Mouse (Mus musculus) hindbrain, postnatal 0 days (tissue): ENCODE results near the gene Fam227b. TPM values are rescaled to one million over a fixed set of nuclear protein-coding genes. Genes with fewer than 3 reads are reported as not detected.
A peak's percentile ranks its signal among the peaks of the same experiment; 100 is the strongest.

ENCODE experiments used
- ATAC-seq: fragments of 200-750 bp; cut with Nextera tagmentation; 2 replicates; pipeline ENCODE4 v1.8.0; 2017; ENCODE audit warnings: mild to moderate bottlenecking, moderate TSS enrichment, moderate library complexity
- DNase-seq: peaks from one replicate; pipeline ENCODE4 v3.0.0-alpha.2; 2015; ENCODE audit warnings: low spot score
- H3K27ac ChIP-seq: fragments of 300-500 bp; sonication (generic); 2 replicates; pipeline ENCODE4 v1.5.1; 2014; ENCODE audit warnings: mild to moderate bottlenecking
- H3K27me3 ChIP-seq: fragments of 300-500 bp; sonication (generic); 2 replicates; pipeline ENCODE4 v1.6.1; 2014; ENCODE audit warnings: low read length, mixed read lengths; ENCODE audit not compliant: insufficient read depth
- H3K36me3 ChIP-seq: fragments of 300-500 bp; sonication (generic); 2 replicates; pipeline ENCODE4 v1.6.1; 2014; ENCODE audit warnings: low read length, mixed read lengths; ENCODE audit not compliant: insufficient read depth
- H3K4me1 ChIP-seq: fragments of 300-500 bp; sonication (generic); 2 replicates; pipeline ENCODE4 v1.6.1; 2014; ENCODE audit warnings: antibody characterized with exemption, low read length, mixed read lengths; ENCODE audit not compliant: insufficient read depth
- H3K4me2 ChIP-seq: fragments of 300-500 bp; sonication (generic); 2 replicates; pipeline ENCODE4 v1.6.1; 2014; ENCODE audit warnings: low read depth, mild to moderate bottlenecking, low read length, moderate library complexity, mixed read lengths
- H3K4me3 ChIP-seq: fragments of 300-500 bp; sonication (generic); 2 replicates; pipeline ENCODE4 v1.5.1; 2014; ENCODE audit warnings: low read length
- H3K9ac ChIP-seq: fragments of 300-500 bp; sonication (generic); replicated peaks from 2 replicates; pipeline ENCODE4 v1.6.1; 2014; ENCODE audit warnings: mild to moderate bottlenecking, low read length, moderate library complexity, mixed read lengths
- H3K9me3 ChIP-seq: fragments of 300-500 bp; sonication (generic); 2 replicates; pipeline ENCODE4 v1.6.1; 2016; ENCODE audit warnings: low read length, mixed read lengths
- CTCF ChIP-seq: IDR thresholded peaks from 2 replicates; pipeline ENCODE4 v1.5.1; 2016; ENCODE audit warnings: antibody characterized with exemption, control low read depth, low read depth
- WGBS: fragments of 180-500 bp; shearing (Covaris S2); extraction: QIAGEN DNeasy Blood & Tissue Kit; methylation state at CpG from one replicate; pipeline ENCODE4 v1.1.7; 2014; 5-methylcytosine and 5-hydroxymethylcytosine counted together
- polyA plus RNA-seq: library from polyadenylated mRNA; unstranded; fragments of >200 nt; fragmentation: Nextera tagmentation; extraction: Ambion mirVana; gene quantifications from 2 replicates; pipeline ENCODE4 v1.2.1, GENCODE M21; 2015
- total RNA-seq: library from RNA; depleted of rRNA; stranded (reverse); fragments of >200 nt; gene quantifications from 2 replicates; pipeline ENCODE4 v1.2.3, GENCODE M21; 2014; rRNA removed

The Fam227b gene
- total and polyA plus RNA-seq, 2 experiments from 2014 or later: 0.16 to 0.20 TPM

DNA sequence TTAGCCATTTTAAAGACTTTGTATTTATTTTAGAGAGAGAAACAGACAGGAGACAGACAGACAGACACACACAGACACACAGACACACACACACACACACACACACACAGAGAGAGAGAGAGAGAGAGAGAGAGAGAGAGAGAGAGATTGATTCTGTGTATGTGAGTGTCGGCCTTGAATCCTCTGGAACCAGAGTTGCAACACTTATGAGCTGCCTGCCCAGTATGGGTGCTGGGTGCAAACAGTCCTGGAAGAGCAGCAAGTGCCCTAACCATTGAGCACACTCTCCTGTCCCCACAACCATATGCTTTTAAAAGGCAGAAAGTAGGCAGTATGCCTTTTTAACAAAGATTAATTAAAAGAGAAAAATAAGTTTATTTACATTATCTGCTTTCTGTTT is 183.0 kb downstream of the Fam227b start:
- no peaks in the 10 kb centered on the region for H3K36me3 ChIP-seq
- no peak for TF ChIP-seq CTCF
- ATAC-seq (no peak), DNase-seq (no peak)
- H3K27me3 ChIP-seq: no peaks in the 10 kb centered on the region
- WGBS: 100% methylated on average over 1 of the region's 1 CpGs
- no peak overlapping the region for H3K4me3 ChIP-seq
- H3K4me1 ChIP-seq: no peaks in the 10 kb centered on the region
- no peaks in the 10 kb centered on the region for H3K9me3 ChIP-seq
- no peak overlapping the region for H3K9ac ChIP-seq
- H3K4me2 ChIP-seq: no peak overlapping the region
- H3K27ac ChIP-seq: no peak overlapping the region

DNA sequence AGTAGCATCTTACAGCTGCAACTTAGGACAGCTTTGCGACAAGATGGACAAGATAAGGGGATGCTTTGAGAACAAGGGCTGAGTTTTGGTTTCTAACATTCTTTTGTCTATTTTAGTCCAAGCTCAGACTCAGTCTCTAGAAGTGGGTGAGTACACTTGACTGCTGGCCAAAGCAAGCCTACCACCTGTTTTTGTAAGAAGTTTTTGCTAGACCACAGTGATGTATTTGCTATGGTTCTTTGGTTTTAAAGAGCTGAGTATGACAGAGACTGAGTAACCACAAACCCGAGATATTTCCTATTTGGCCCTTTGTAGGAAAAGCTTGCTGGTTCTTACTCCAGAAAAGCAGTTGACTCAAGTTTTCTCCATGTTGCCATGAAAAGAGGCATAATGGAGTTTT is 203.6 kb downstream of the Fam227b start:
- TF ChIP-seq CTCF: no peak
- no peak for DNase-seq
- H3K4me3 ChIP-seq: no peak overlapping the region
- H3K4me2 ChIP-seq: no peak overlapping the region
- ATAC-seq: no peak
- H3K27ac ChIP-seq: no peak overlapping the region
- no peaks in the 10 kb centered on the region for H3K9me3 ChIP-seq
- no peaks in the 10 kb centered on the region for H3K4me1 ChIP-seq
- 98% methylated on average over 2 of the region's 2 CpGs for WGBS
- no peaks in the 10 kb centered on the region for H3K36me3 ChIP-seq
- no peaks in the 10 kb centered on the region for H3K27me3 ChIP-seq
- no peak overlapping the region for H3K9ac ChIP-seq

DNA sequence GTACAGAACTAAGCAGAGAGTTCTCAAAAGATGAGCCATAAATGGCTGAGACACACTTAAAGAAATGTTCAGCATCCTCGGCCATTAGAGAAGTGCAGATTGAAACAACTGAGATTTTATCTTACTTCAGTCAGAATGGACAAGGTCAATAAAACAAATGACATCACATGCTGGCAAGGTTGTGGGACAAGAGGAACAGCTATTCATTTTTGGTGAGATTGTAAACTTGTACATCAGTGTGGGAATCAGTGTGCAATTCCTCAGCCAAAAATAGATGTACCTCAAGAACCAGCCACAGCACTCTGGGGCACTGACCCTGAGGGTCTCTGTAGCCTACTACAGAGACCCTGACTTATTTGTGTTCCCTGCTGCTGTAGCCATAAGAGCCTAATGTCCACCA is 208.5 kb downstream of the Fam227b start:
- no peak overlapping the region for H3K9ac ChIP-seq
- H3K9me3 ChIP-seq: no peaks in the 10 kb centered on the region
- DNase-seq (no peak), ATAC-seq (no peak)
- H3K27me3 ChIP-seq: no peaks in the 10 kb centered on the region
- no peaks in the 10 kb centered on the region for H3K4me1 ChIP-seq
- WGBS: 90% methylated on average over 1 of the region's 1 CpGs
- H3K27ac ChIP-seq: no peak overlapping the region
- H3K4me2 ChIP-seq: no peak overlapping the region
- no peak for TF ChIP-seq CTCF
- H3K36me3 ChIP-seq: no peaks in the 10 kb centered on the region
- no peak overlapping the region for H3K4me3 ChIP-seq

DNA sequence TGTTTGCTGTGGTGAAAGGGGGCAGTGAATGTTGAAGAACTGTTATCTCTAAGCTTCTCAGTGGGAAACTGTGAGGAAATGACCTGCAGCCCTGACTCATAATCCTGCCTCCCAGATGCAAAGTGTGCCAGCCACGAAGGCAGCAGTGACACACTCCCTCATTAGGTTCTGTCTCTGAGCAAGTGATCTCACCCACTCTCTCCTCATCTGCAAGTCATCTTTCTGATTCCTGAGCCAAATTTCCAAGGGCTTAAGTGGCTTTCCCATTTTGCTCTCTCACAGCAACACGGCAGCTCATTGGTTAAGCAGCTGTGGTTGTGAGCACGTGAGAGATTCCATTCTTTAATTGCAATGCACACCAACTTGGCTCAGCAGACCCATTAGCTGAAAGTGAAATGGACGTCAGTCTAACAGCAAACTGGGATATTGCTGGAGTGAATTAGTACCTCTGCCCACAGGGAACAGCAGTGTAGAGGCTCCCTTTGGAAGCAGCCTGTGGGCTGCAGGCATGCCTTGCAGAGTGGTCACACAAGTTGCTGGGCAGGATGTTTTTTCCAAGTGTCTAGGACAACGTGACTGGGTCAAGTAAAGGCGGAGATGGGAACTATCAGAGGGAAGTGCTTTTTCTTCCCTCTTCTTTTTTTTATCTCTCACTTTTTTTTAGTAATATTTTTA is 210.6 kb downstream of the Fam227b start:
- Histone ChIP-seq H3K4me1 (no peaks in the 10 kb centered on the region), H3K4me2 (no peak overlapping the region), H3K27me3 (no peaks in the 10 kb centered on the region), H3K4me3 (no peak overlapping the region), H3K36me3 (no peaks in the 10 kb centered on the region), H3K27ac (no peak overlapping the region), H3K9me3 (no peaks in the 10 kb centered on the region), H3K9ac (no peak overlapping the region)
- 72% methylated on average over 6 of the region's 6 CpGs for WGBS
- TF ChIP-seq CTCF: no peak
- ATAC-seq: no peak
- no peak for DNase-seq

DNA sequence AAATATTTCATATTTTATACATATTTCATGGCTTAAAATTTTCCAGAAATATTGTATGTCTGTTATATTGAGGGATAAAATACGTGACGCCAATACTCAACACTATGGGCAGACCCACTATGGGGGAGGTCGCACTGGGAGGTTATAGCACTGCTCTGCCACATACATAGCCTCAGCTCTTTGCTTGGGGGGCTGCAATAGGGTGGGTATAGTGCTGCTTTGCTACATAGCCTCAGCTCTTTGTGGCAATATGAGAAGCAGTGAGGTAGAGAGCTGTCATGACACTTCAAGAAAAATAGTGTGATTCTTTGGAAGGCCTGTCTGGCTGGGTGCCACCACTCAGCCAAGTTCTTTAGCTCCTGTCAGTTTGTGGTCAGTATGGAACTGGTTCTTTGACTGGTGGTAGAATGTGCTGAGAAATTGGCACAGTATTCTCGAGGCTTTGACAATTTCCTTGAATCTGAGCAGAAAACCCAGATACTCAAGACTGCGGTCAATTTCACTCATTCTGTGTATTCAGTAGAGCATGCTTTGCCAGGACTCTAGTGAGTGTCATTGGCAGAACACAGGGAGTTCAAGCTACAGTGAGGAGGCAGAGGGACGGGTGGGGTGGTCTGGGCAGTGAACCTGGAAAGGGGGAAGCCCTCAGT is 212.7 kb downstream of the Fam227b start:
- TF ChIP-seq CTCF: no peak

DNA sequence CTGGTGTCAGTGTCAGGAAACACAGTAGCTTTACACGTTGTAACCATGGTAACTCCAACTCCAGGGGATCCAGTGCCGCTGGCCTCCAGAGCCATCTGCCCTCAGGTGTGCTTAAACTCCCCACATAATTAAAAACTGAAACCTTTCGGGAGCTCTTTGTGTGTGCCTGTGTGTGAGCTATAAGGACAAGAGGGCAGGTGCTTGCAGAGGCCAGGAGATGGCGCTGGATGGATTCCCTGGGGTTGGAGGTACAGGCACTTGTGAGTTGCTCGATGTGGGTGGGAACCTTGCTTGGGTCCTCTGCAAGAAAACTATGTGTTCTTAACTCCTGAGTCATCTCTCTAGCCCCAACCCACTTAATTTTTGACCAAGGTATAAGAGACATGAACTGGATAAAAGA is 215.4 kb downstream of the Fam227b start:
- WGBS: 49% methylated on average over 5 of the region's 5 CpGs
- H3K27me3 ChIP-seq: no peaks in the 10 kb centered on the region
- H3K9ac ChIP-seq: no peak overlapping the region
- DNase-seq (no peak), ATAC-seq (no peak)
- H3K4me1 ChIP-seq: no peaks in the 10 kb centered on the region
- no peaks in the 10 kb centered on the region for H3K36me3 ChIP-seq
- TF ChIP-seq CTCF: no peak
- no peak overlapping the region for H3K27ac ChIP-seq
- H3K4me2 ChIP-seq: no peak overlapping the region
- H3K9me3 ChIP-seq: no peaks in the 10 kb centered on the region
- no peak overlapping the region for H3K4me3 ChIP-seq

More for the DNA sequence above, 212.7 kb downstream of the Fam227b start:
- Histone ChIP-seq H3K27ac (no peak overlapping the region), H3K4me1 (no peaks in the 10 kb centered on the region), H3K4me2 (no peak overlapping the region), H3K9me3 (no peaks in the 10 kb centered on the region), H3K4me3 (no peak overlapping the region), H3K36me3 (no peaks in the 10 kb centered on the region), H3K9ac (no peak overlapping the region), H3K27me3 (no peaks in the 10 kb centered on the region)
- ATAC-seq (peak; percentile 58), DNase-seq (peak; percentile 10)
- WGBS: 75% methylated on average over 6 of the region's 6 CpGs

DNA sequence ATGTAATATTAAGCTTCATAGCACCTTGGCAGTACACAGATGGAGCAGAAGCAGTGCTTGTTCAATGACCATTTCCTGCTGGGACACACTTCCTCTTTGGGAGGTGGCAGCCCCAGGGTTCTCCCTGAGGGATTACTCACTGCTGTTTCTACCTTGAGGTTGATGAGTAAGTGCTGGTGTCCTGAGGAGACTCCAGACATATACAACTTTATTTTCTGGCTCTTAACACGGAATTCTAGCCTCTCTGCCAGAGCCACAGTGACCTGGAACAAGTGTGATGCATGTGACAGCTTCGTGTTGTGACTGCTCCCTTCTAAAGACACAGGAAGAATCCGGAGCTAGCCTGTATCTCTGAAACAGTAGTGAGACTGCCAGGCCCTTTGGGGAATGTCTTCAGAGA is 217.8 kb downstream of the Fam227b start:
- H3K27me3 ChIP-seq: no peaks in the 10 kb centered on the region
- H3K27ac ChIP-seq: no peak overlapping the region
- no peaks in the 10 kb centered on the region for H3K9me3 ChIP-seq
- DNase-seq (no peak), ATAC-seq (no peak)
- no peak overlapping the region for H3K4me2 ChIP-seq
- no peaks in the 10 kb centered on the region for H3K4me1 ChIP-seq
- TF ChIP-seq CTCF: no peak
- WGBS: 66% methylated on average over 3 of the region's 3 CpGs
- H3K4me3 ChIP-seq: no peak overlapping the region
- H3K36me3 ChIP-seq: no peaks in the 10 kb centered on the region
- H3K9ac ChIP-seq: no peak overlapping the region

Other genes starting within 250 kb of the Fam227b start
- 0.11 and 0.42 TPM in 2 replicates for gene Fgf7, start 117.3 kb downstream of the Fam227b start, total RNA-seq
- gene Fgf7, start 117.3 kb downstream of the Fam227b start, polyA plus RNA-seq: 0.55 and 0.59 TPM in 2 replicates
- gene Dtwd1, start 137 bp upstream of the Fam227b start, total RNA-seq: 2.2 and 7.2 TPM in 2 replicates
- gene Dtwd1, start 137 bp upstream of the Fam227b start, polyA plus RNA-seq: 14.1 and 15.5 TPM in 2 replicates
- not detected in 2 replicates for gene Gm17555, start 63.1 kb upstream of the Fam227b start, total RNA-seq
- not detected in 2 replicates for gene Gm17555, start 63.1 kb upstream of the Fam227b start, polyA plus RNA-seq